15 mouse cellular contexts compared by ENCODE assay signal in genomic region chr15:57593326-57594004, GRCm38 (mm10).
"Had no signal": no experiment of that assay in that cellular context is flagged by ENCODE, and none has a peak within 500 bp of the region (broad histone marks: within the 10 kb centered on the region; RNA-seq: fewer than 3 reads in every experiment).

No protein-coding gene starts in this region.

- H3K4me3 ChIP-seq: limb, embryonic 12.5 days; limb, embryonic 15.5 days; midbrain, embryonic 12.5 days; midbrain, embryonic 15.5 days; neural tube, embryonic 13.5 days had no signal

- H3K27ac ChIP-seq: limb, embryonic 12.5 days; limb, embryonic 15.5 days; liver, embryonic 14.5 days; macrophage; midbrain, embryonic 12.5 days; midbrain, embryonic 15.5 days; neural tube, embryonic 13.5 days had no signal

- DNase-seq: kidney, adult 9 months; kidney, postnatal 14 days; kidney, postnatal 4 days; left cerebral cortex, postnatal 4 days; liver, postnatal 0 days; lung, embryonic 14.5 days; right cerebral cortex, postnatal 25 days; thymus, adult 18-20 months had no signal
